Mouse (Mus musculus): Measurements from ENCODE around the gene Rufy2. TPM values are rescaled to one million over a fixed set of nuclear protein-coding genes. Genes with fewer than 3 reads are reported as not detected.

Rufy2 gene
- polyA plus RNA-seq, 1 experiment from 2014 or later: 68.0 TPM

DNA sequence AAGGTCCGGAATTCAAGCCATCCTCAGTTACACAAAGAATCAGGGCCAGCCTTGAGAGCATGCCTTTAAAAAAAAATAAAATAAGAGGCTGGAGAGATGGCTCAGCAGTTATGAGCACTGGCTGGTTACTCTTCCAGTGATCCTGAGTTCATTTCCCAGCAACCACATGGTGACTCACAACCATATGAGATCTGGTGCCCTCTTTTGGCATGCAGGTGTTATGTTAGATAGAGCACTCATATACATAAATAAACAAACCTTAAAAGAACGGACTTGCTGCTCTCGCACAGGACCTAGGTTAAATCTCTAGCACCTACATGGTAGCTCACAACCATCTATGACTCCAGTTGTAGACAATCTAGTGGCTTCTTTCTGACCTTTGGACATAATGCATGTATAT lies 28.2 kb downstream of the Rufy2 start:
- H3K4me2 ChIP-seq (ENCODE audit: low read length): no peak overlapping the region
- H3K27ac ChIP-seq (ENCODE audit: low read depth, low read length): no peak overlapping the region
- H3K27me3 ChIP-seq (replicated peaks; ENCODE audit: control insufficient read depth, insufficient read depth, low read length): no peaks in the 10 kb centered on the region
- H3K9me3 ChIP-seq (ENCODE audit: control insufficient read depth, low read length): no peaks in the 10 kb centered on the region
- ATAC-seq: no peak
- peaks cover 69% of the 10 kb centered on the region for H3K36me3 ChIP-seq (ENCODE audit: control insufficient read depth, insufficient read depth, low read length)
- 73% methylated on average over 3 of the region's 3 CpGs for WGBS
- no peak overlapping the region for H3K9ac ChIP-seq (ENCODE audit: low read depth, low read length)
- H3K4me3 ChIP-seq (ENCODE audit: low read length): no peak overlapping the region
- H3K4me1 ChIP-seq (ENCODE audit: control insufficient read depth, insufficient read depth, low read depth, low read length): no peaks in the 10 kb centered on the region

DNA sequence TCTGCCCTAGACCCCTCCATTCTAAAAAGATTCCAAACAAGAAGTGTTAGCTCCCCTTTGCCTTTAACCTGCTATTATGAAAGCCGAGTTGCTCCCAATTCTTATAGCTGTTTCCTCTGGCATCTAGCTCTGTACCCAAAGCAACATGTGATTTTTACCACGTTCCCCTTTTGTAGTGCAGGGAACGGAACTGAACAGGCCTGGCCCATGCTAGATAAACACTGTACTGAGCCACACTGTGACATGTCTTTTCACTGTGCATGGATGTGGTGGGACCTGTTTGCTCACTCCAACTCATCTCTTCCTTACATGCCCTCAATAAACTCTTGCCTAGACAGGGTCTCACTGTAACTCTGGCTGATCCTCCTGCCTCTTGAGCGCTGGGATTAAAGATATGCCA lies 30.2 kb downstream of the Rufy2 start:
- Histone ChIP-seq H3K36me3 (ENCODE audit: control insufficient read depth, insufficient read depth, low read length) (peaks cover 64% of the 10 kb centered on the region), H3K4me1 (ENCODE audit: control insufficient read depth, insufficient read depth, low read depth, low read length) (no peaks in the 10 kb centered on the region), H3K9ac (ENCODE audit: low read depth, low read length) (no peak overlapping the region), H3K27me3 (replicated peaks; ENCODE audit: control insufficient read depth, insufficient read depth, low read length) (no peaks in the 10 kb centered on the region), H3K4me2 (ENCODE audit: low read length) (no peak overlapping the region), H3K9me3 (ENCODE audit: control insufficient read depth, low read length) (no peaks in the 10 kb centered on the region), H3K4me3 (ENCODE audit: low read length) (no peak overlapping the region), H3K27ac (ENCODE audit: low read depth, low read length) (no peak overlapping the region)
- WGBS: 91% methylated on average over 4 of the region's 4 CpGs
- no peak for ATAC-seq

DNA sequence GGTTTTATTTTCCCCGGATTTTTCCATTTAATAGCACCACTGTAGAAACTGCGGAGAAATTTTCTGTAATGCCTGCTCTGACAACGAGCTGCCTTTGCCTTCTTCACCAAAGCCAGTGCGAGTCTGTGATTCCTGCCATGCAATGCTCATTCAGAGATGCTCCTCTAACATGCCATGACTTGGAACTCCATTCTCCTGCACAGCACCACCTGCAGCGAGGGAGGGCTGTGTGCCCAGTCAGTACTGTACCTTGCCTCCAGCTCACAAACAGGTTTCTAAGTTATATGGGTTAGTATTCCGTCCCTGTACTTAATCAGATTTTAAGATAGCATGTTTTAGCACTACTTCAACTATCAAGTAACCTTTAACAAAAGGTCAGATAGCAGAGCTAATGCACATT lies 31.5 kb downstream of the Rufy2 start:
- WGBS: 84% methylated on average over 6 of the region's 6 CpGs
- peaks cover 62% of the 10 kb centered on the region for H3K36me3 ChIP-seq (ENCODE audit: control insufficient read depth, insufficient read depth, low read length)
- H3K27ac ChIP-seq (ENCODE audit: low read depth, low read length): no peak overlapping the region
- no peaks in the 10 kb centered on the region for H3K9me3 ChIP-seq (ENCODE audit: control insufficient read depth, low read length)
- no peak overlapping the region for H3K4me2 ChIP-seq (ENCODE audit: low read length)
- no peaks in the 10 kb centered on the region for H3K4me1 ChIP-seq (ENCODE audit: control insufficient read depth, insufficient read depth, low read depth, low read length)
- ATAC-seq: no peak
- H3K9ac ChIP-seq (ENCODE audit: low read depth, low read length): no peak overlapping the region
- no peaks in the 10 kb centered on the region for H3K27me3 ChIP-seq (replicated peaks; ENCODE audit: control insufficient read depth, insufficient read depth, low read length)
- no peak overlapping the region for H3K4me3 ChIP-seq (ENCODE audit: low read length)

DNA sequence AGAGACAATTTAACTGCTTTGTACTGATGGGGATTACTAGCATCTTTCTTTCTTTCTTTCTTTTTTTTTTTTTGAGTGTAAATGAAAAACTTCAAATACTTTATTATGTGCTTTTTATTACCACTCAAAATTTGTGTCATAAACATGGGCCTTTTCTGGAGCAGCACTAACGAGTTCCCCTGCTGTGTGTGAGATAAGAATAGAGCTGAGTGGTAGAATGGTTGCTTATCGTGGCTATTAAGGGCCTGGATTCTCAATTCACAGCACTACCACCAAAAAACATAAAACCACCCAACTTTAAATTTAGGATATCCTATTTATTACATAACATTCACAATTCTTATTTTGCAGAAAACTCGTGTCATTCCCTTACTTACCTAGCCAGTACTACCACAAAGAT lies 33.5 kb downstream of the Rufy2 start:
- Histone ChIP-seq H3K36me3 (ENCODE audit: control insufficient read depth, insufficient read depth, low read length) (peaks cover 51% of the 10 kb centered on the region), H3K9ac (ENCODE audit: low read depth, low read length) (no peak overlapping the region), H3K4me1 (ENCODE audit: control insufficient read depth, insufficient read depth, low read depth, low read length) (no peaks in the 10 kb centered on the region), H3K4me3 (ENCODE audit: low read length) (no peak overlapping the region), H3K27me3 (replicated peaks; ENCODE audit: control insufficient read depth, insufficient read depth, low read length) (no peaks in the 10 kb centered on the region), H3K4me2 (ENCODE audit: low read length) (no peak overlapping the region), H3K27ac (ENCODE audit: low read depth, low read length) (no peak overlapping the region), H3K9me3 (ENCODE audit: control insufficient read depth, low read length) (no peaks in the 10 kb centered on the region)
- no peak for ATAC-seq
- 83% methylated on average over 3 of the region's 3 CpGs for WGBS

DNA sequence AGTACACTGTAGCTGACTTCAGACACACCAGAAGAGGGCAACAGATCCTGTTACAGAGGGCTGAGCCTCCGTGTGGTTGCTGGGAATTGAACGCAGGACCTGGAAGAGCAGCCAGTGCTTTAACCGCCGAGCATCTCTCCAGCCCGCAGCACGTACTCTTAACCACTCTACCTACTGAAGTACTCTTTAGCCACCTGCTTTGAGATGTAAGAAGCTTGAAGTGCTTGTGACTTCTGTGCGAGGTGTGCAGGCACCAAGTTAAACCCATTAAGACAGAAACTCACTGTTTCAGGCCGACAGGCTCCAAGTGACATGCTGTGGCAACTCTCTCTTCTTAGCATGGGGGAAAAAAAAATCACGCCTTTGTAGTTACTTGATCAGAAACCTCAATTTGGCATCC lies 34.1 kb downstream of the Rufy2 start:
- Histone ChIP-seq H3K27me3 (replicated peaks; ENCODE audit: control insufficient read depth, insufficient read depth, low read length) (no peaks in the 10 kb centered on the region), H3K4me3 (ENCODE audit: low read length) (no peak overlapping the region), H3K9ac (ENCODE audit: low read depth, low read length) (no peak overlapping the region), H3K9me3 (ENCODE audit: control insufficient read depth, low read length) (no peaks in the 10 kb centered on the region), H3K4me2 (ENCODE audit: low read length) (no peak overlapping the region), H3K36me3 (ENCODE audit: control insufficient read depth, insufficient read depth, low read length) (peaks cover 48% of the 10 kb centered on the region), H3K27ac (ENCODE audit: low read depth, low read length) (no peak overlapping the region), H3K4me1 (ENCODE audit: control insufficient read depth, insufficient read depth, low read depth, low read length) (peaks cover 3% of the 10 kb centered on the region)
- no peak for ATAC-seq
- WGBS: 90% methylated on average over 9 of the region's 9 CpGs

DNA sequence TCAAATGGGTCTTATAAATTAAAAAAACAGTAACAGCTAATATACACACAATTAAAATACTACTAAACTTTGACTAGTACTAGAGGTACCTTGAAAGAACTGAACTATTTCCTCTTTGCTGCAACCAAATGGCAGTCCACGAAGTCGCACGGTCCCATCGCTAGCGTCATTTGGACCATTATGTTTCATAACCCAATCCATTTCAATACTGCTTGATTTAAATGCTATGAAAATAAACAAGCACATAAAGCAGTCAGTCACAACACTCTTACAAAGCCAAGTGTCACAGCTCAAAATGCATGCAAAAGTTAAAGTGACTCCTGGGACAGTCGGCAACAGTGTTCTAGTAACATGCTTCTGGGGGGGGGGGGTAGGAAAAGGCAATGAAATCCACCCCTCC lies 39.3 kb downstream of the Rufy2 start:
- Histone ChIP-seq H3K9ac (ENCODE audit: low read depth, low read length) (no peak overlapping the region), H3K27ac (ENCODE audit: low read depth, low read length) (no peak overlapping the region)

DNA sequence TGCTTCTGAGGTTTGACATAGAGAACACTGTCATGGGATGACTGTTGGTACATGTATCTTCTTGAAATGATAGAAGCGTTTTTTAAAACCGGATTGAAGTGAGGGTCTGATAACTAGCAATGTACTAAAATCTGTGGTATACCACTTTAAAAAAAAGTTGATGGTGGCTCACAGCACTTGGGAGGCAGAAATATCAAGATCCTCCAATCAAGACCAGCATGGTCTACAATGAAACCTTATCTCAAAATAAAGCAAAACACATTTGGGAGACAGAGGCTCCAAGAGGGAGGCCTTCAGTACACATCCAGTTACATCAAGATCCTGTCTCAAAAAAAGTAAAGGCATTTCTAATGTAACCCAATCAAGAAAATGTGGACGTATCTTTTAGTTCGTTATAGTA lies 41.7 kb downstream of the Rufy2 start:
- Histone ChIP-seq H3K36me3 (ENCODE audit: control insufficient read depth, insufficient read depth, low read length) (peaks cover 4% of the 10 kb centered on the region), H3K4me1 (ENCODE audit: control insufficient read depth, insufficient read depth, low read depth, low read length) (peaks cover 33% of the 10 kb centered on the region), H3K4me3 (ENCODE audit: low read length) (peak overlapping the region; percentile 79), H3K9ac (ENCODE audit: low read depth, low read length) (peak overlapping the region; percentile 50), H3K9me3 (ENCODE audit: control insufficient read depth, low read length) (no peaks in the 10 kb centered on the region), H3K27ac (ENCODE audit: low read depth, low read length) (no peak overlapping the region), H3K4me2 (ENCODE audit: low read length) (peak overlapping the region; percentile 76), H3K27me3 (replicated peaks; ENCODE audit: control insufficient read depth, insufficient read depth, low read length) (no peaks in the 10 kb centered on the region)
- no peak for ATAC-seq
- 30% methylated on average over 4 of the region's 4 CpGs for WGBS

More for the DNA sequence above, 39.3 kb downstream of the Rufy2 start:
- Histone ChIP-seq H3K9me3 (ENCODE audit: control insufficient read depth, low read length) (no peaks in the 10 kb centered on the region), H3K4me1 (ENCODE audit: control insufficient read depth, insufficient read depth, low read depth, low read length) (peaks cover 27% of the 10 kb centered on the region), H3K4me2 (ENCODE audit: low read length) (no peak overlapping the region), H3K36me3 (ENCODE audit: control insufficient read depth, insufficient read depth, low read length) (peaks cover 12% of the 10 kb centered on the region), H3K27me3 (replicated peaks; ENCODE audit: control insufficient read depth, insufficient read depth, low read length) (no peaks in the 10 kb centered on the region), H3K4me3 (ENCODE audit: low read length) (no peak overlapping the region)
- ATAC-seq: no peak
- WGBS: 73% methylated on average over 6 of the region's 6 CpGs

DNA sequence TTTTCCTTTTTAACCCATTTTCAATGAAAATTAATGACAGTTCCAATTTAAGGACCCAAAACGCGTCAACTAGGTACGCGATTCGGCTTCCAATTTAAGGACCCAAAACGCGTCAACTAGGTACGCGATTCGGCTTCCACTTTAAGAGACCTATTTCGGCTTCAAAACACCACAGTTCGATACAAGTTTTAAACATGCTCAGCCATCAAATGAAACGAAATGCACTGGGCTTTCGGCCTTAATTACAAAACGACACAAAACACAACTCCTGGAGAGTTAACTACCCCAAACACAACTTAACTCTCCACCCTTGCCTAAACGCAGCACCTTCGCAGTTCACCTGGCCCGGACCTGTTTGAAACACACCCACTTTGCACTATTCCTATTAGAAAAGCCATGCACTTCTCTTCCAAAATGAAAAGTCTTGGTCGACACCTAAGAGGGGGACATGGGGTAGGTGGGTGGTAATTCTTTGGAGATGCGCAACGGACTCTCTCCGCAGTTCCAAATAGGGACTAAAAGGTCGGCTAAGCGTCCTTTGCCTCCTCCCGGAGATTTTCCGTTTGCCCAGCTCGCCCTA lies 42.6 kb downstream of the Rufy2 start:
- H3K9me3 ChIP-seq (ENCODE audit: control insufficient read depth, low read length): no peaks in the 10 kb centered on the region
- H3K27ac ChIP-seq (ENCODE audit: low read depth, low read length): peak overlapping the region; percentile 100
- peak overlapping the region; percentile 76 for H3K4me2 ChIP-seq (ENCODE audit: low read length)
- H3K9ac ChIP-seq (ENCODE audit: low read depth, low read length): peak overlapping the region; percentile 99
- peak overlapping the region; percentile 79 for H3K4me3 ChIP-seq (ENCODE audit: low read length)
- no peak for ATAC-seq
- no peaks in the 10 kb centered on the region for H3K36me3 ChIP-seq (ENCODE audit: control insufficient read depth, insufficient read depth, low read length)
- WGBS: under 1% methylated on average over 27 of the region's 27 CpGs
- H3K27me3 ChIP-seq (replicated peaks; ENCODE audit: control insufficient read depth, insufficient read depth, low read length): no peaks in the 10 kb centered on the region
- H3K4me1 ChIP-seq (ENCODE audit: control insufficient read depth, insufficient read depth, low read depth, low read length): peaks cover 40% of the 10 kb centered on the region

DNA sequence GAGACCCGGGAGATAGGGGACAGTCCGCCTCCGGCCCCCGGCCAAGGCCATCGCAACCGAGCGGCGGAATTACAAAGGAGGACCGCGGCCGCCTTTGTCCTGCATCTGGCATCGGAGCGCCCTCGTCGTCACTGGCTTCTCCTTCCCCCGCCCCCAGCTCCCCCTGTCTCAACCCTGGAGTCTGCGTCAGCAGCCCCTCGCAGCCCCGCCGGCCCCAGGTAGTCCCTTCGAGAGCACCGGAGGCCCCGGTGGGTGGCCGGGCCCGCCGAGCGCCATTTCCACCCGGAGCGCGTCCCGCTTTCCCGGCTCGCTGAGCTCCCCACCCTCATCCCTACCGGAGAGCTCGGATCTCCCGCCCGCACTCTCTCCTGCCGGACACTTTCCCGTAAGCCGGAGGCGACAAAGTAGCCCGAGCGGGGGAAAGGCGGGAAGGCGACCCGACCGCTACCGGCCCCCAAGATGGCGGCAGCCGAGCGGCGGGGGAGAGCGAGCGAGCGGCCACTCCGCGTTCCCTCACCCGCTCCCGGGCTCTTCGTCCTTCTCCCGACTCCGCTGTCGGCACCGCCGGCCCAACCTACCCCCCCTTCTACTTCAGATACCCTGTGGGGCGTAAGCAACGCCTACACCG lies 43.2 kb downstream of the Rufy2 start:
- Histone ChIP-seq H3K4me2 (ENCODE audit: low read length) (peak overlapping the region; percentile 76), H3K27me3 (replicated peaks; ENCODE audit: control insufficient read depth, insufficient read depth, low read length) (no peaks in the 10 kb centered on the region), H3K27ac (ENCODE audit: low read depth, low read length) (peak overlapping the region; percentile 100), H3K36me3 (ENCODE audit: control insufficient read depth, insufficient read depth, low read length) (no peaks in the 10 kb centered on the region), H3K9me3 (ENCODE audit: control insufficient read depth, low read length) (no peaks in the 10 kb centered on the region), H3K9ac (ENCODE audit: low read depth, low read length) (peak overlapping the region; percentile 99), H3K4me3 (ENCODE audit: low read length) (peak overlapping the region; percentile 79), H3K4me1 (ENCODE audit: control insufficient read depth, insufficient read depth, low read depth, low read length) (peaks cover 40% of the 10 kb centered on the region)
- whole genome bisulfite sequencing: under 1% methylated on average over 68 of the region's 68 CpGs
- peak; percentile 31 for ATAC-seq
